Mouse (Mus musculus) midbrain, embryonic 11.5 days (tissue): ENCODE measurements at regions not wholly inside any gene's neighbourhood (a gene's known extent, or its start where the extent isn't known, plus 50 kb on each side); places are given as distances from the start of the nearest gene placed in this dataset. TPM values are rescaled to one million over a fixed set of nuclear protein-coding genes. Genes with fewer than 3 reads are reported as not detected.

ENCODE experiments used
- ATAC-seq: fragments of 200-750 bp; cut with Nextera tagmentation; 2 replicates; pipeline ENCODE4 v1.8.0; 2017; ENCODE audit warnings: moderate TSS enrichment, moderate library complexity; ENCODE audit not compliant: low FRiP score
- DNase-seq: peaks from one replicate; pipeline ENCODE4 v3.0.0; 2015; ENCODE audit warnings: low spot score; ENCODE audit errors: missing footprints
- H3K27ac ChIP-seq: fragments of 300-500 bp; sonication (generic); 2 replicates; pipeline ENCODE4 v1.5.1; 2014; ENCODE audit warnings: low read depth, low read length
- H3K27me3 ChIP-seq: fragments of 300-500 bp; sonication (generic); 2 replicates; pipeline ENCODE4 v1.6.1; 2014; ENCODE audit warnings: mild to moderate bottlenecking, low read length, moderate library complexity, mixed read lengths; ENCODE audit not compliant: control insufficient read depth, insufficient read depth
- H3K36me3 ChIP-seq: fragments of 300-500 bp; sonication (generic); 2 replicates; pipeline ENCODE4 v1.6.1; 2014; ENCODE audit warnings: mild to moderate bottlenecking, low read length, moderate library complexity, mixed read lengths; ENCODE audit not compliant: control insufficient read depth, insufficient read depth
- H3K4me1 ChIP-seq: fragments of 300-500 bp; sonication (generic); 2 replicates; pipeline ENCODE4 v1.6.1; 2014; ENCODE audit warnings: low read length; ENCODE audit not compliant: control insufficient read depth, insufficient read depth
- H3K4me2 ChIP-seq: fragments of 300-500 bp; sonication (generic); 2 replicates; pipeline ENCODE4 v1.6.1; 2014; ENCODE audit warnings: mild to moderate bottlenecking, moderate library complexity
- H3K4me3 ChIP-seq: fragments of 300-500 bp; sonication (generic); 2 replicates; pipeline ENCODE4 v1.5.1; 2014; ENCODE audit warnings: low read depth, low read length
- H3K9ac ChIP-seq: fragments of 300-500 bp; sonication (generic); 2 replicates; pipeline ENCODE4 v1.6.1; 2014; ENCODE audit warnings: low read length
- H3K9me3 ChIP-seq: fragments of 300-500 bp; sonication (generic); 2 replicates; pipeline ENCODE4 v1.6.1; 2016; ENCODE audit warnings: low read length; ENCODE audit not compliant: control insufficient read depth
- WGBS: fragments of 180-500 bp; shearing (Covaris S2); extraction: QIAGEN DNeasy Blood & Tissue Kit; methylation state at CpG from one replicate; pipeline ENCODE4 v1.1.7; 2014; 5-methylcytosine and 5-hydroxymethylcytosine counted together
- microRNA-seq: library from miRNA; unstranded; fragments of <30 nt; microRNA quantifications from one replicate; pipeline ENCODE4, GENCODE M21; 2017

DNA sequence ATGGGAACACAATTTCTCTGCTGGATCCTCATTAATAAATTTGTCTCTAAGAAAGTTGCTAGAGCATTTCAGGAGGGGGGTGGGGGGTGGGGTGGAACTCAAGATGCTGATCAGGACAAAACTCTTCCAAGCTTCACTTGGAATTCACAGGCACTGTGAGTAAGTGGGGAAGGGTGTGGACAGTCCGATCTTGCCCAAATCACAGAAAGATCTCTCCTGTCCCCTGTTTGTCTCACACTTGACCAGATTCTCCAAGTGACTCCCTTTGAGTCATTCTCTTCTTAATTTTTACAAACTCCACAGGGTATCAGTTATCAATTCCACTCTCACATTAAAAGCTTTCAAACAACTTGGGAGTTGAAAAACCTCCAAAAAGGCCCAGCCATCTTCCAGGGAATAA lies 58.1 kb upstream of the Mocs2 start:
- Histone ChIP-seq H3K4me2 (no peak overlapping the region), H3K4me1 (no peaks in the 10 kb centered on the region), H3K9ac (no peak overlapping the region), H3K9me3 (no peaks in the 10 kb centered on the region), H3K36me3 (no peaks in the 10 kb centered on the region), H3K27me3 (no peaks in the 10 kb centered on the region), H3K4me3 (no peak overlapping the region), H3K27ac (no peak overlapping the region)
- WGBS, result 89% methylated on average over 1 of the region's 1 CpGs
- no peak for ATAC-seq
- no peak for DNase-seq

DNA sequence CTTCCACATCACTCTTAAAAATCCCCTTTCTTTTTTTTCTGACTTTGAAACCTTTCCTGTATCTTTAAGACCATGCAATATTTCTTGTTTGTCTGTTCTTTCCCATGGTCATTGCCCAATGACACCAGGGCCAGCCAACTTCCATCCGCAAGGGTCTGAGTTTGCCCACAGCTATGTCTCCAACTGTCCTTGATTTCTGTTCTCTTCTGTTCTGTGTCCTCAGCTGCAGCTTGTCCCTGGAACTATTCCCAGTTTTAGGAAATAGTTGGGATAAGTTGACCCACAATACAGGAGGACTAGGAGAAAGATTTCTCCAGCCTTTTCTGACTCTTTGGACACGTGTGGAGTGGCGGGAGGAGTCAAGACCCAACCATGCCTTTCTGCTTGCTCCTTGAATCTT lies 57.1 kb upstream of the Mocs2 start:
- 78% methylated on average over 3 of the region's 3 CpGs for WGBS
- H3K9ac ChIP-seq, result no peak overlapping the region
- no peaks in the 10 kb centered on the region for H3K9me3 ChIP-seq
- H3K27ac ChIP-seq, result no peak overlapping the region
- no peaks in the 10 kb centered on the region for H3K36me3 ChIP-seq
- DNase-seq, result no peak
- H3K27me3 ChIP-seq, result no peaks in the 10 kb centered on the region
- H3K4me3 ChIP-seq, result no peak overlapping the region
- no peak for ATAC-seq
- no peak overlapping the region for H3K4me2 ChIP-seq
- H3K4me1 ChIP-seq, result no peaks in the 10 kb centered on the region

Small RNA genes lying in the stretch of these regions (microRNA-seq; reads per million reads assigned to microRNA genes)
- not detected for gene Gm25950
